Mouse (Mus musculus) gastrocnemius, postnatal 36 days (tissue): Measurements from ENCODE around the gene Lipe. TPM values are rescaled to one million over a fixed set of nuclear protein-coding genes. Genes with fewer than 3 reads are reported as not detected.

ENCODE experiments used
- DNase-seq, 2 experiments: peaks; one replicate each; pipeline ENCODE4 v3.0.0; 2022
- intact Hi-C: fragments of 180-260 bp; cut with DNase I; formaldehyde crosslinking; loops from one replicate; pipeline ENCODE4 v1.15.1; 2025
- total RNA-seq, 2 experiments: library from RNA; stranded (reverse); gene quantifications; 2 replicates each; pipeline ENCODE4 v1.2.3; 2021

Gene Lipe
- total RNA-seq, 2 experiments from 2014 or later, result 18.6 to 20.6 TPM

DNA sequence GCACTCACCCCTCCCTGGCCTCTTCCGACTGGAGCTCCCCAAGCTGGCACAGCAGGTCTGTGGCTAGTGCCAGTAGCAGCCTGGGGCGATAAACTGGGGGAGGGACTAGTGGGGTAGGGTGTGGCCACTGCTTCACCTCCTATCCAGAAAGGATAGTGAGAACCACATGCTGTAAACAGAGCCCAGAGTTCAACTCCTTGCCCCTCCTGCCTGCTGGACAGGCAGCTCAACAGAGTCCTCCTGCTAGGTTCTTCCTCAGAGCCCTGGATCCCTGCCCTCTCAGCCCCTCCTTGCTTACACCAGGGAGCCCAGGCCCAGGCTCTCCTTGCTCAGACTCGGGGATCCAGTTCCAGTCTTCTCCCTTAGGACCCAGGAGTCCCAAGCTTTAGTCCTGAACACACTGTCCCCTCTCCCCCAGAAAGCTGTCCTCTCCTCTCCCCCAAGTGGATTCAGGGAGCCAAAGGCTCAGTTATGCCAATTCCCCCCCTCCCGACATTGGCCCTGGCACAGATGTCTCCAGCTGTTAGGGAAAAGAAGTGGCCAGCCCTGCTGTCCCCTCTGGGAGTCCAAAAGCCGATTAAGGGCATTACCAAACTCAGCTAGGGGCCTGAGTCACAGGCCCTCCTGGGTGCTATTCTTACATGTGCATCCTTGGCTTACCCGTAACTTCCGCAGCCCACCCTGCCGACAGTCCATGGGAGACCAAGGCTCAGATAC is 8.3 kb downstream of the Lipe start:
- intact Hi-C loops, result loop anchor here (5.0 kb wide), 1 partner anchor 143 kb away; no protein-coding TSS in a partner anchor
- peak; percentile 56 to 70 for DNase-seq

DNA sequence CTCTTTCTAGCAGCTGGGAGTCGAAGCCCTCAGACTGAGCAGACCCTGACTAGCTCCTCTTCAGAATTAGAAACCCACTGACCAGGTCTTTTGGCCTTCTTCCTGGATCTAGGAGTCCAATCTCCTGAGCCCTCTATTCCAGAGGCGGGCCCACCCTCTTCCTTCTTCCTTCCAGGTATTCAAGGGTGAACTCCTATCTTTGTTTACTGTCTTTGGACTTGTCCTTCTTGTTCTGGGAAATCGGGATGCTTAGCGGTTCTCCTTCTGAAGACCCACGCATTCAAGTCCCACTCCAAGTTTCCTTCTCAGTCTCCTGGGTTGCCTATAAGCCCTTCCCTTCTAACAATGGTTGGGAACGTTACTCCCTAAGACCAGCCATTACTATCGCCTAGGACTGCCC is 9.6 kb downstream of the Lipe start:
- no peak for DNase-seq

DNA sequence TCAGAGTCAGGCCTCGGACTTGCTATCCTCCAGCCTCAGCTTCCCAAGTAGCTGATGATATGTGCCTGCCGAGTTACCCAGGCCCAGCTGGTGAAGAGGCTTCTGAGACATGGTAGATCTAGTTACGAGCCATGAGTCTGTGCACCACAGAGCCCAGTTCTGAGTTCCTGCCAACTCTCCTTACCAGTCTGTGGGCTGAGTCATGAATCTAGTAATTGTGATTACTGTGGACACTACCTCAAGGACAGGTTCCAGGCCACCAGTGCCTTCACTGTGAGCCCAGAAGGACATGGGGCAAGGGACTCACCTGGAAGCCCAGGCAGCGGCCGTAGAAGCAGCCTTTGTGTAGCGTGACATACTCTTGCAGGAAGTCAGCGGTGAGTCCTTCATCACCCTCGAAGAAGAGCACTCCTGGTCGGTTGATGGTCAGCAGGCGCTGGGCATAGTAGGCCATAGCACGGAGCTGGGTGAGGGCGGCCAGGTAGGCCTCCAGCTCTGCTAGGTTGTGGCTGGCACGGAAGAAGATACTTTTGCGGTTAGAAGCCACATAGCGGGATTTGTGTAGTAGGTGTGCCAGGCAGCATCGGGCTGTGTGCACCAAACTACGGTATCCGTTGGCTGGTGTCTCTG is 10.6 kb downstream of the Lipe start:
- intact Hi-C loops, result no loop called here
- DNase-seq, result no peak

More for the DNA sequence above, 9.6 kb downstream of the Lipe start:
- intact Hi-C loops, result no loop called here

DNA sequence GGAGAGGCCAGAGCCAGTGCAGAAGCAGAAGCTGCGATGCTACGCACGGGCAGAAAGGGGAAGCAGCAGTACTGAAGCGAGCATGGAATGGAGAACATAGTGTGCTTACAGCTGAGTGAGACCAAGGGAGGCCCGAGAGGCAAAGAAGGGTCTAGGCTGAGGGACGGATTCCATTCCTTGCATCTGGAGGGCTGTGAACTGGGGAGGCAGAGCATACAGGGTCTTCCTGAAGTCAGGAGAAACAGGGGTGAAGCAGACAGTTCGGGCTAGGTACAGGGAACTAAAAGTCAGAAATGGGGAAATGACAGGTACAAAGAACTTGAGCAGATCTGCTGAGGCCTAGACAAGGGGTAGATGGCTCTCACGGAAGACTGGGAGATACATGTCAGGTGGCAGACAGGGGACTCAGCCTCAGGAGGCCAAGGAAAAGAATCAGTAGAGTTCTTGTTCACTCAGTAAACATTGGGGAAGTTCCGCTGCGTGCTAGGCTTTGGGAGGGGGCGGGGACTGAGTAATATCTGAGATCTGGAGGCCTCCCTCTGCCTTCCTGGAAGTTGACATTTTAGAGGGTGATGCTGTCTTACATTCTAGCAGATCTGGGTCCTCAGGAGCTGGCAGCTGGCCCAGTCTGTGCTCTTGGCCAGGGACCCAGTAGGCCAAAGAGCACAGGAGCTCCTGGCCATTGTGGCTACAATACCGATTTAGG is 12.5 kb downstream of the Lipe start:
- intact Hi-C loops, result no loop called here

DNA sequence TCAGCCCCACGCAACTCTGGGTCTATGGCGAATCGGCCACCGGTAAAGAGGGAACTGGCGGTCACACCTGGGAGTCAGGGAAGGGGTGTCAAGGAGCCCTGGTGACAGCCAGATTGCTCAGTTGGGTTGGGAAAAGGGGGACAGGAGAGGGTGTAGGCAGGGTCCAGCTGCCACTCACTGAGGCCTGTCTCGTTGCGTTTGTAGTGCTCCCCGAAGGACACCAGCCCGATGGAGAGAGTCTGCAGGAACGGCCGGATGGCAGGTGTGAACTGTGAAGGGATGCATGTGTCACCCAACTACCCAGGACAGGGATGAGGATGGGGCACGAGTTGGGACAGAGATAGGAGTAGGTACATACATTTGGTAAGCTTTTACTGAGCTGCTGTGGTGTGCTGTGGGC is 13.3 kb downstream of the Lipe start:
- intact Hi-C loops, result no loop called here
- DNase-seq, result no peak

More for the DNA sequence above, 12.5 kb downstream of the Lipe start:
- DNase-seq, result peak; percentile 70 to 75

DNA sequence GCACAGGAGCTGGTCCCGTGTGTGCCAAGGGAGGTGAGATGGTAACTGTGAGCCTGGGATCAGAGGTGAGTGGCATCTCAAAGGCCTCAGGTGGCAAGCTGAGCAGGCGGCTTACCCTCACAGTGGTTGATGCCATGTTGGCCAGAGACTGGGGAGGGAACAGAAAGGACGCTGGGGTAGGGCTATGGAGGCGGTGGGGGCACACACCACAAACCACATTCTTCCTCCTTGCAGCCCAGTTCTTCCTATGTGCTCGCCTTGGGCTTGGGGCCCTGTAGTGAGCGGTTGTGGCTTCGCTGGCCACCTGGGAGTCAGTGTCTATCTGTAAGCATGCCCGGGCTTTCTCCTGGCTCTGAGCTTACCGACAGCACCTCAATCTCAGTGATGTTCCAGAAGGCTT is 13.7 kb downstream of the Lipe start:
- intact Hi-C loops, result loop anchor here (5.0 kb wide), 1 partner anchor 143 kb away; no protein-coding TSS in a partner anchor
- no peak for DNase-seq

DNA sequence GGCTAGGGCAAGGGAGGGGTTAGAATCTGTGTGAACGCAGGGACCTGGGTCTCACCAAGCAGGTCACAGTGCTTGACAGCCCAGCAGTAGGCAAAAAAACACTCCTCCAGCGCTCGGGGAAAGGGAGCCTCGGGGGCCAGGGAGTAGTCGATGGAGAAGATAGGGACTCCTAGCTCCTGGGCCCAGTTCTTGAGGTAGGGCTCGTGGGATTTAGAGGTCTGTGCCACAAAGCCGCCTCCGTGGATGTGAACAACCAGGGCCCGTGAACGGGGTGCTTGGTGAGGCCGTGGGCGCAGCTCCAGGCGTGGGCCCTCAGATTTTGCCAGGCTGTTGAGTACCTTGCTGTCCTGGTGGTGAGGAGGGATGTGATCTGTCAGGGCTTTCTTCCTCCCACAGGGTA is 14.2 kb downstream of the Lipe start:
- no peak for DNase-seq
- intact Hi-C loops, result loop anchor here (5.0 kb wide), 1 partner anchor 142 kb away; no protein-coding TSS in a partner anchor

DNA sequence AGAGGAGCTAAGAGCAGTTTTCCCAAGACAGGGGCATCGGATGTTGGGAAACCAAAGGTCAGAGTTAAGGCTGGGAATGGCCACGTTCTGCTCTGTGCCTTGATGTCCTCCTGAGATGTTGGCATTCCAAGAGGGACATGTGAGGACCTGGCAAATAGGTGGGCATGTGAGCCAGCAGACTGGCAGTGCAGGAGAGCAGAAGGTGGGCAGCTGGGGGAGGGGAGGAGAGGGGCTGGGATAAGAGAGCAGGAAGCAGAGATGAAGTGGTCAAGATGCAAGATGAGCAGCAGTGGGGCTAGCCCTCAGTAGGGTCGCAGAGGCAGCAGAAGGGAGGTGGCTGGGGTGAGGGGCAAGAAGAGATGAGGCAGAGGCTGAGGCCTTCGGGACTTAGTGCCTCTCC is 14.6 kb downstream of the Lipe start:
- intact Hi-C loops, result loop anchor here (5.0 kb wide), 1 partner anchor 142 kb away; no protein-coding TSS in a partner anchor

DNA sequence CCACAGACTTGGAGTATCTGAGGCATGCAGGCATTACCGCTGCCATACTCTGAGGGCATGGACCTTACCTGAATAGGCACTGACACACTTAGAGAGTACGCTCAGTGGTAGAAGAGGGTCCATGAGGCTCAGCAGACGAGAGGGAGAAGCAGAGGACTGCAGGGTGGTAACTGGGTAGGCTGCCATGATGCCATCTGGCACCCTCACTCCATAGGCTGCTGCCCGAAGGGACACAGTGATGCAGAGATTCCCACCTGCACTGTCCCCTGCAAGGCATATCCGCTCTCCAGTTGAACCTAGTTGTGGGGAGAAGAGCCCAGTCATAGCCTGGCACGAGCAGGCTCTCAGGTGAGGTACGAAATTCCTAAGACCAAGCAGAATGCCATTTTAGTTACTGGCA is 15.1 kb downstream of the Lipe start:
- no peak for DNase-seq
- intact Hi-C loops, result loop anchor here (5.0 kb wide), 1 partner anchor 141 kb away; no protein-coding TSS in a partner anchor

More for the DNA sequence above, 14.6 kb downstream of the Lipe start:
- DNase-seq, result no peak

DNA sequence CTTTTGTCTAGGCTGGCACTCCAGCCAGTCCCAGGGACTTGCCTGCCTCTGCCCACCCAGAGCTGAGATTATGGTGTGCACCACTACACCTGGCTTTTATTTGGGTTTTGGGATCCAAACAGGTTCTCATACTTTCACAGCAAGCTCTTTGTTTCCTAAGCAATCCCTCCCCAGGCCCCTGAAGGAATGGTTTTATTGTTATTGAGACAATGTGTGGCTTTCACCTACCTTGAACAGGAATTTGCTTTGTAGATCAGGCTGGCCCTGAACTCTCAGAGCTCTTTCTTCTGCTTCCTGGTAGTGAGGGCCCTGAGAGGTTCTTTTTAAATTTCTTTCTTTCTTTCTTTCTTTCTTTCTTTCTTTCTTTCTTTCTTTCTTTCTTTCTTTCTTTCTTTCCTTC is 16.0 kb downstream of the Lipe start:
- intact Hi-C loops, result loop anchor here (5.0 kb wide), 1 partner anchor 140 kb away; no protein-coding TSS in a partner anchor
- DNase-seq, result no peak

DNA sequence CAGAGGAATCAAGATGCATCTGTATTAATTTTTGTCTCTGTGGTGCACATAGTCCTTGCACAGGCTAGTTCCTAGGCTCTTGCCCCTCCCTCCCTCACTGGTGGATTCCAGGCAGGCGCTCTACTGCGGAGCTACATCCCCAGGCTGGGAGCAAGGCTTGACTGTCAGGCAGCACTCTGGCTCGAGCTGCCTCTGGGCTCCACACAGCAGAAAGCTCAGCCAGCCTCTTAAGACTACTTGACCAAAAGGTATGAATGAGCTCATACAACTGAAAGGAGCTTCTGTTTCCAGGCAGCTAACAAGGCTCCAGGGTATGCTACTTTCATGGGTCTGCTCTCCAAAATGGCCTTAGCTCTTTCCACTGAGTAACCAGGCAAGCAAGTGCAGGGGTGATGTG is 17.2 kb downstream of the Lipe start:
- DNase-seq, result no peak
- intact Hi-C loops, result loop anchor here (5.0 kb wide), 1 partner anchor 139 kb away; no protein-coding TSS in a partner anchor

DNA sequence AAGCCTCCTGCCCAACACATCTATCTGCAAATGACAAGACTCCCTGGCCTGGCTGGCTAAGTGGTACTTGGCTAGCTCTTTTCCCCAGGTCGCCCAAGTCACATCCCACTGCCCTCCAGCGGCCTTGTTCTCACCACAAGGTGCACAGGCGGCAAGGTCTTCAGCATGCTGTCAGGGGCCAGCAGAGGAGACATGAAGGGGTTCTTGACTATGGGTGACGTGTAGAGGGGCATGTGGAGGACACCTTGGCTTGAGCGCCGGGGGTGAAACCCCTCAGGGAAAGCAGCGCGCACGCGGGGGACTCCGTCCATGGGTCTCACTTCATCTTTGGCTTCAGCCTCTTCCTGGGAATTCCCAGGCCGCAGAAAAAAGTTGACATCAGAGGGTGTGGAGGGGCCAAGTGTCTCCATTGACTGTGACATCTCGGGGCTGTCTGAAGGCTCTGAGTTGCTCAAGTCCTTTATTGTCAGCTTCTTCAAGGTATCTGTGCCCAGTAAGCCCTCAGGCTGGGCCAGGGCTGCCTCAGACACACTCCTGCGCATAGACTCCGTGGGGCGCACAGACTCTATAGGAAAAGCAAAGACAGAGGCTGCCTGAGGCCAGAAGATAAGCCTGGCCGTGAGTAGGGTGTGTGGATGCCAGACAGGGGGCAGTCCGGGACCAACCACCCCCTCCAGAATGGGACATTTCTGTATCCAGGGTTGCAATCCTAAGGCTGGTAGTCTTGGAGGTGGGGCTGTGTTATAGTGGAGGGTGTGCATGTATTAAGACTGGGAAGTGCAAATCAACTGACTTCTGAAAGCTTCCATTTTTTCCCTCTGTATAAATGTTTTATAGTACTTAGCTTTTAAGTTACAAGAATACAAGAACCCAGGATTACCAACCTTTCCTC is 17.9 kb downstream of the Lipe start:
- intact Hi-C loops, result loop anchor here (5.0 kb wide), 1 partner anchor 138 kb away; no protein-coding TSS in a partner anchor
- DNase-seq, result no peak

DNA sequence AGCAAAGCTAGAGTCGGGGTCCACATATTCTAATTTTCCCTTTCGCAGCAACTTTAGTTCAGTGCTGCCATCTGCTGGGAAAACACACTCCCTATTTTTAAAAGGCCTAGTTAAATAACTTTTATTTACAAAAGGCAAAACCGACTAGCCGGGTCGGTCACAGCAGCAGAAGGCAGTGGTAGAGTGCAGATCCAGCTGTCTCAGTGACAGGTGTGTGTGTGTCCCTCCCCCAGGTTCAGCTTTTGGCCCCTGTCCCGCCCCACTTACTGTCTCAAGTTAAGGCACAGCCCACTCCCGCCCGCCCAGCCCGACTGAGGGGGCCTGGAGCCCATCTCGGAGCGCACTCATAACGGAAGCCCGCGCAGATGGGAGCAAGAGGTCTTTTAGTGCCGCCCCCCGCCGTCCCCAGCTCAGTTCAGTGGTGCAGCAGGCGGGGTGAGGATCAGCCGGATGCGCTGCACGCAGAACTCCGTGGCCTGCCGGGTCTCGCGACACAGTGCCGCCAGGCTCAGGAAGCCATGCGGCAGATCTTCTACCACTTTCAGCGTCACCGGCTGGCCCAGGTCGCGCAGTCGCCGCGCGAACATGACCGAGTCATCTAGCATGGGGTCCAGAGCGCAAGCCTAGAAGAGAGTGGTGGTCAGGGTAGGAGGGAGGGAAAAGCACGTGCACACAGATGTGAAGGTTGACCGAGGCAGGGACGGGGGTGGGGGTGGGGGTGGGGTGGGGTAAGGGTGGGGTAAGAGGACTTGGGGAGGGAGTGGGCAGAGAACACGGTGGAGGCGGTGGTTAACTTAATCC is 18.8 kb downstream of the Lipe start:
- no peak for DNase-seq
- intact Hi-C loops, result loop anchor here (5.0 kb wide), 1 partner anchor 137 kb away; no protein-coding TSS in a partner anchor

DNA sequence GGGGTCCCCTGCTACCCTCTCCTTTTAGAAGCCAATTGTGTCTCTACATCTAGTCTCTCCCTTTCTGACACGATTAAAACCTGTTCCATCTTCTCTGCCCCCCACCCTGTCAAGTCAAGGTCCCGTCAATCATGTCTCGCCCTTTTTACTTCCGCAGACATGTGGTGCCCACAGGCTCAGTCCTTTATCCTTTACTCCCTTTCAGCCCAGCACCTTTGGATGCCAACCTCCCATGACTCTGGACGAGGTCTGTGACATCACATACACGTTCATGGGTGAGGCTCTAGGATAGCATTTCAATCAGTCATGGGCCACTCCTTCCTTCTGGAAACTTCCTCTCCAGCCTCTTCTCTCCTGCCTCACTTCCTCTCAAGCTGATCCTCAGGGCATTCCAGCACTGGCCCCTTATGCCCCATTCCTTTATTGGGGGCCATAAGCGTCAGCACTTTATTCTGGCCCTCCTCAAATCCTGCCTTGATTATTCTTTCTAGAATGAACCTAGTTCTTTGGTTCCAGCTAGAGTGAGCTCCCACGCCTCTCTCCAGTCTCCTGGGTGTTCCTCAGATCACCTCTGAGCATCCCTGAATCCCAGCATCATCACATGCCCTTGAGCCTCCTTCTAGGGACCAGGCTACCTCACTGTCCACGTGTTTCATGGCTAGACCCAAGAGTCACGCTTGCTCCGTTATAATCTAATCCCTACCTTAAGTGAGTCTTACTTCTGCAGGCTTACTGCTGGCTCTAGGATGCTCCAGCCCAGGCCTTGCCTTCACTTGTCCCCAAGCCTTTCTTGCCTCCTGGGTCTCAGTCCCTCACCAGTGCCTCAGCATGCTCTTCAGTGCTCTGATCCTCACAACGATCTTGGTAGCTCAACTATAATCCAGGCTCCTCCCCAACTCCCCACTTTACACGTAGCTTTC is 20.1 kb downstream of the Lipe start:
- DNase-seq, result no peak
- intact Hi-C loops, result no loop called here

DNA sequence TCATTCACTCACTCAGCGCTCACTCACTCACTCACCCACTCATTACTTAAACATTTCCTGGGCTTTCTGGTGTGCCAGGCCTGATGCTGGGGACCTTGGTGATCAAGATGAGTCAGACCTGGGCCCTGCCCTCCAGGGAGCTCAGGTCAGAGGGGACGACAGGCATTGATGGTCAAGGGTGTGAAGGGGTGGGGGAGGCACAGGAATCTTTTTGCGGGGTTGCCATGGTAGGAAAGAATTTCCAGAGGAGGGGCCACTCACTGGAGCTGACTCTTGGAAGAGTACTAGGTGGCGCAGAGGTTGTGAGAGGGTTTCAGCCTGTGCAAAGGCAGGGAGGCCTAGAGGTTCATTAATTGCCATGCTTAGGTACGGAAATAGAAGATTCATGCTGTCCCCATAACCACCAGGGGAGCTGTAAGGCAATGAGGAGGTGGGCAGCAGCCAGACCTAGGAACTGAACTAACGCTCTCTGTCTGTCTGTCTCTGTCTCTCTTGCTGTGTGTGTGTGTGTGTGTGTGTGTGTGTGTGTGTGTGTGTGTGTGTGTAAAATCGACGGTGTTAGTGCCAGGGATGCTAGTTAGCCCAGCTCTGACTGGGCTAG is 21.3 kb downstream of the Lipe start:
- DNase-seq, result no peak
- intact Hi-C loops, result no loop called here

DNA sequence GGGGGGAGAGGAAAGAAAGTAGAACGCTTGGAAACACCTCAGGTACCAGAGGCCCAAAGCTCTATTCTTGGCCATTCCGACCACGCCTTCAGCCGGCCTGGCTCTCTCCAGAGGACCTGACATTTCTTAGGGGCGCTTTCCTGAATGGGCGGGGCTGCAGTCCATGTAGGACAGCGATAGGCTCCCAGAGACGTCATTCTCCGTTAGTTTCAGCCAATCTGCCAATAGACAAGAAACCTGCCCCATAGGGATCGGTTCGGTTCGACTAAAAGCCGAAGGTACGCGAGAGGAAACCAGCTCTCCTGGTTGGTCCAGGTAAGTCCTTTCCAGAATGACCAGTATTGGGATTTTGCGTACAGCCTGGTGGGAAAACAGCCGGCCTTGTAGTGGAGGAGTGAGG is 22.0 kb downstream of the Lipe start:
- peak; percentile 70 to 81 for DNase-seq
- intact Hi-C loops, result no loop called here

DNA sequence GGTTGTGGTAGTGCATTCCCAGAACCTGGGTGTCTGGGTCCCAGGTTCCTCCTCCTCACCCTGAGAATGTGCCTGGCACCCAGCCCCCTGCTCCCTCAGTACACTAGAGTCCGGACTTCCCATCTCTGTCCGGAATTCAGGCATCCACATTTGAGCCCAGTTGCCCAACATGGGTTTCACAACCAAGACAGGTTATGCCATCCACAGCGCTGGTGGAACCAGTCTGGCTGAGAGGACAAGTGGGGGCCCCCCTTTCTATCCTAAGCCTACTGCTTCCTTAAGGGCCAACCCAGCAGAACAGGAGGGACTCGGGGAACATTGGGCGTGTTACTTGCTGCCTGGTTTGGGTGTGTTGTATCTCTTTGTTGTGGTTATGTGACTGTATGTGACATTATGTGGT is 26.1 kb downstream of the Lipe start:
- intact Hi-C loops, result no loop called here
- DNase-seq, result no peak
